Mouse (Mus musculus) G1E (cell line): ENCODE results near the gene Mthfd2.

ENCODE experiments used
- CTCF ChIP-seq: IDR thresholded peaks from 2 replicates; pipeline ENCODE4 v1.5.1; 2012; ENCODE audit warnings: low read depth, low read length, inconsistent platforms, mixed read lengths
- GATA1 ChIP-seq: IDR thresholded peaks from 2 replicates; pipeline ENCODE4 v1.6.1; 2012; ENCODE audit warnings: borderline replicate concordance, low read length, inconsistent platforms, mixed read lengths
- GATA2 ChIP-seq: IDR thresholded peaks from 2 replicates; pipeline ENCODE4 v1.6.1; 2012; ENCODE audit warnings: low read depth, low read length, inconsistent platforms, borderline replicate concordance
- TAL1 ChIP-seq: conservative IDR thresholded peaks from 2 replicates; pipeline ENCODE4 v1.6.1; 2012; ENCODE audit warnings: low read depth, low read length, inconsistent platforms, mixed read lengths

DNA sequence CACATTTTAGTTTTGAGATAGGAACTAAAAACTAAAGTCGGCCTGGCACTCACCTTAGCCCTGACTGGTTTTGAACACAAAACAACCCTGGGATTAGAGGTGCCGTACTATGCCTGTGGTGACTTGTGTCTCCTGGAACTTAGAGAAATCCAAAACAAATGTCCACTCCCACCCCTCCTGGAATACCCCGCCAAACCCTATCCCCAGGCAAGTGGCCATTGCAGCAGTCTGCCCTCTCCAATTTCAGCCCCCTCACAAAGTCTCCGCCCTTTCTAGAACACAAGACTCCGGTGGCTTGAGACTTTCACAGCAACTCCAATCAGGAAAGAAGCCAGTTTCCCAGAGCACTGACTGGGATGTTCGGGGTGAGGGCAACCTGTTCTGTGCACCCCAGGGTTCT, 23.2 kb upstream of the Mthfd2 start, which contains the start of gene Bola3:
- TF ChIP-seq CTCF (no peak), GATA2 (no peak), GATA1 (no peak), TAL1 (no peak)
